Mouse (Mus musculus): ENCODE results near the gene Gas2l3.

The Gas2l3 gene

GRCm38 (mm10) chr10:89444381-89444780 lies 614 bp upstream of the Gas2l3 start:
- no peak for DNase-seq (ENCODE audit: low read depth, low spot score)

- DNase-seq (ENCODE audit: low read depth, low spot score), result no peak
Observed at GRCm38 (mm10) chr10:89443115-89443622, 598 bp downstream of the Gas2l3 start.

GRCm38 (mm10) chr10:89442640-89443039 lies 1.1 kb downstream of the Gas2l3 start:
- no peak for DNase-seq (ENCODE audit: low read depth, low spot score)

GRCm38 (mm10) chr10:89441961-89442360 lies 1.8 kb downstream of the Gas2l3 start:
- DNase-seq (ENCODE audit: low read depth, low spot score), result no peak

- DNase-seq (ENCODE audit: low read depth, low spot score), result no peak
Observed at GRCm38 (mm10) chr10:89439380-89439779, 4.4 kb downstream of the Gas2l3 start.

- no peak for DNase-seq (ENCODE audit: low read depth, low spot score)
Observed at GRCm38 (mm10) chr10:89437996-89438395, 5.8 kb downstream of the Gas2l3 start.

- DNase-seq (ENCODE audit: low read depth, low spot score), result no peak
Observed at GRCm38 (mm10) chr10:89437472-89437871, 6.3 kb downstream of the Gas2l3 start.

- no peak for DNase-seq (ENCODE audit: low read depth, low spot score)
Observed at GRCm38 (mm10) chr10:89435920-89436319, 7.8 kb downstream of the Gas2l3 start.

GRCm38 (mm10) chr10:89435413-89435812 lies 8.4 kb downstream of the Gas2l3 start:
- DNase-seq (ENCODE audit: low read depth, low spot score), result no peak

GRCm38 (mm10) chr10:89434509-89435210 lies 9.1 kb downstream of the Gas2l3 start:
- no peak for DNase-seq (ENCODE audit: low read depth, low spot score)

GRCm38 (mm10) chr10:89432743-89433142 lies 11.0 kb downstream of the Gas2l3 start:
- DNase-seq (ENCODE audit: low read depth, low spot score), result no peak

- no peak for DNase-seq (ENCODE audit: low read depth, low spot score)
Observed at GRCm38 (mm10) chr10:89430751-89431150, 13.0 kb downstream of the Gas2l3 start.

GRCm38 (mm10) chr10:89424800-89425393 lies 18.9 kb downstream of the Gas2l3 start:
- DNase-seq (ENCODE audit: low read depth, low spot score), result no peak

- DNase-seq (ENCODE audit: low read depth, low spot score), result no peak
Observed at GRCm38 (mm10) chr10:89424217-89424616, 19.6 kb downstream of the Gas2l3 start.

GRCm38 (mm10) chr10:89423164-89423778 lies 20.5 kb downstream of the Gas2l3 start:
- no peak for DNase-seq (ENCODE audit: low read depth, low spot score)

- no peak for DNase-seq (ENCODE audit: low read depth, low spot score)
Observed at GRCm38 (mm10) chr10:89422504-89423158, 21.1 kb downstream of the Gas2l3 start.

- no peak for DNase-seq (ENCODE audit: low read depth, low spot score)
Observed at GRCm38 (mm10) chr10:89417966-89418365, 25.8 kb downstream of the Gas2l3 start.

GRCm38 (mm10) chr10:89415478-89415877 lies 28.3 kb downstream of the Gas2l3 start:
- DNase-seq (ENCODE audit: low read depth, low spot score), result no peak

GRCm38 (mm10) chr10:89407551-89407950 lies 36.2 kb downstream of the Gas2l3 start:
- no peak for DNase-seq (ENCODE audit: low read depth, low spot score)

- DNase-seq (ENCODE audit: low read depth, low spot score), result no peak
Observed at GRCm38 (mm10) chr10:89406733-89407484, 36.9 kb downstream of the Gas2l3 start.

- DNase-seq (ENCODE audit: low read depth, low spot score), result no peak
Observed at GRCm38 (mm10) chr10:89404936-89405335, 38.8 kb downstream of the Gas2l3 start.
